Mouse (Mus musculus) brain, embryonic 14.5 days (tissue): ENCODE results near the gene Zfp738.

Experiments
- CTCF ChIP-seq: fragments of 200-500 bp; IDR thresholded peaks from 2 replicates; pipeline ENCODE4 v1.5.1; 2012; ENCODE audit warnings: inconsistent platforms, mild to moderate bottlenecking, moderate library complexity, borderline replicate concordance; ENCODE audit not compliant: insufficient read depth, insufficient read length; ENCODE audit errors: extremely low read depth
- POLR2A ChIP-seq: fragments of 200-500 bp; IDR thresholded peaks from 2 replicates; pipeline ENCODE4 v1.6.1; 2012; ENCODE audit warnings: mild to moderate bottlenecking, inconsistent platforms, borderline replicate concordance; ENCODE audit not compliant: poor library complexity, insufficient read depth, insufficient read length, severe bottlenecking; ENCODE audit errors: extremely low read depth

DNA sequence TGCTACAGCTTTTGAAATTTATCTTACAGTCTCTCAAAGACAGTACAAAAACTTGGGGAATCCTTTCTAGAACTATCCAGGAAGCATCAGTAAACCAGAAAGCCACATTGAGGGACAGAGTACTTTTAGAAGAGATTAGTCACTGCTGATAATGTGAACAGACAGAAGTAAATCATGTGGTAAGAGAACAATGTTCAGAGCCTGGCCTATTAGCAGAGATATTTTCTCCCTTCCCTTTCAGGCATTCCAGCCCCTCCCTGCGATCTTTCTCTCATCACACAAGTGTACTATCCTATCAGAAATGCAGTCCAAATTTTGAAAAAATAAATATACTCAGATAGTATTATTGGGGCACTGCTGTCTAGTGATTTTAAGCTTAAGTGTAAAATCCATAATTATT, 41.2 kb upstream of the Zfp738 start:
- no peak for TF ChIP-seq CTCF
- TF ChIP-seq POLR2A, result no peak
